Mouse (Mus musculus): Measurements from ENCODE around the gene Metrn.

Gene Metrn

GRCm38 (mm10) chr17:25825984-25826570, 29.1 kb upstream of the Metrn start:
- TF ChIP-seq GATA4 (IDR thresholded peaks at IDR 0.05; ENCODE audit: insufficient replicate concordance, low read length): no peak

GRCm38 (mm10) chr17:25825311-25825710, 28.4 kb upstream of the Metrn start:
- no peak for TF ChIP-seq GATA4 (IDR thresholded peaks at IDR 0.05; ENCODE audit: insufficient replicate concordance, low read length)

- TF ChIP-seq GATA4 (IDR thresholded peaks at IDR 0.05; ENCODE audit: insufficient replicate concordance, low read length): no peak
Observed at GRCm38 (mm10) chr17:25824362-25825142, 27.6 kb upstream of the Metrn start.

- no peak for TF ChIP-seq GATA4 (IDR thresholded peaks at IDR 0.05; ENCODE audit: insufficient replicate concordance, low read length)
Observed at GRCm38 (mm10) chr17:25823452-25823851, 26.5 kb upstream of the Metrn start, which contains the start of gene Wdr24. Wdr24 (plus strand) TSS chr17:25823627.

GRCm38 (mm10) chr17:25818851-25819780, 22.2 kb upstream of the Metrn start:
- TF ChIP-seq GATA4 (IDR thresholded peaks at IDR 0.05; ENCODE audit: insufficient replicate concordance, low read length): no peak

- no peak for TF ChIP-seq GATA4 (IDR thresholded peaks at IDR 0.05; ENCODE audit: insufficient replicate concordance, low read length)
Observed at GRCm38 (mm10) chr17:25817662-25818061, 20.7 kb upstream of the Metrn start.

- TF ChIP-seq GATA4 (IDR thresholded peaks at IDR 0.05; ENCODE audit: insufficient replicate concordance, low read length): no peak
Observed at GRCm38 (mm10) chr17:25813471-25813870, 16.5 kb upstream of the Metrn start.

GRCm38 (mm10) chr17:25810890-25811289, 14.0 kb upstream of the Metrn start:
- no peak for TF ChIP-seq GATA4 (IDR thresholded peaks at IDR 0.05; ENCODE audit: insufficient replicate concordance, low read length)

- TF ChIP-seq GATA4 (IDR thresholded peaks at IDR 0.05; ENCODE audit: insufficient replicate concordance, low read length): no peak
Observed at GRCm38 (mm10) chr17:25809606-25810340, 12.8 kb upstream of the Metrn start.

GRCm38 (mm10) chr17:25808789-25809605, 12.1 kb upstream of the Metrn start, which contains the start of gene Fbxl16:
Fbxl16 (plus strand) TSS chr17:25809085.
- no peak for TF ChIP-seq GATA4 (IDR thresholded peaks at IDR 0.05; ENCODE audit: insufficient replicate concordance, low read length)

GRCm38 (mm10) chr17:25808028-25808427, 11.1 kb upstream of the Metrn start:
- TF ChIP-seq GATA4 (IDR thresholded peaks at IDR 0.05; ENCODE audit: insufficient replicate concordance, low read length): no peak

- TF ChIP-seq GATA4 (IDR thresholded peaks at IDR 0.05; ENCODE audit: insufficient replicate concordance, low read length): no peak
Observed at GRCm38 (mm10) chr17:25806507-25806906, 9.6 kb upstream of the Metrn start.

GRCm38 (mm10) chr17:25802825-25803517, 6.0 kb upstream of the Metrn start:
- TF ChIP-seq GATA4 (IDR thresholded peaks at IDR 0.05; ENCODE audit: insufficient replicate concordance, low read length): no peak
